Mouse (Mus musculus) embryonic stem cell, embryonic (primary cell): ENCODE measurements around the gene Gm44502.

ENCODE experiments used
- CTCF ChIA-PET, 4 experiments: fragments of 300-600 bp in 2 of 4; fragments of 350-600 bp in 2 of 4; sonication (Branson Sonifier 250); formaldehyde crosslinking; loops; one replicate each; lab custom pipeline; 2022; ENCODE audit warnings: inconsistent platforms in 2 of 4; lab: Charles Lee
- POLR2A ChIA-PET, 4 experiments: fragments of 300-600 bp in 2 of 4; fragments of 350-600 bp in 2 of 4; sonication (Branson Sonifier 250); formaldehyde crosslinking; loops; one replicate each; lab custom pipeline; 2022; ENCODE audit warnings: antibody characterized with exemption in 4 of 4, inconsistent platforms in 1 of 4; lab: Charles Lee

The Gm44502 gene

GRCm38 (mm10) chr15:89390081-89390480 lies 39.4 kb downstream of the Gm44502 start:
- CTCF ChIA-PET: interaction anchor here in 1 of 4 experiments (1.7 kb wide), 1 partner anchor 16 kb away, joined by 3 read pairs; the partner anchor contains the start of gene Sco2

GRCm38 (mm10) chr15:89387127-89387526 lies 42.4 kb downstream of the Gm44502 start:
- CTCF ChIA-PET: interaction anchor here in 3 of 4 experiments (0.5 to 1.4 kb wide), 6 partner anchors 8 to 112 kb away, joined by 3 to 11 read pairs (median 5); partner anchors contain the start of genes Sco2 (in 2 of the 3), Odf3b (in 1 of the 3) and Shank3 (in 1 of the 3)
- POLR2A ChIA-PET: interaction anchor here in 3 of 4 experiments (0.8 to 5.6 kb wide), 15 partner anchors 8 to 678 kb away, joined by 3 to 50 read pairs (median 5); partner anchors contain the start of genes Odf3b (in 3 of the 3), C730034F03Rik (in 2 of the 3), Chkb (in 2 of the 3) and Gm44502 (in 2 of the 3)

More at GRCm38 (mm10) chr15:89390081-89390480, 39.4 kb downstream of the Gm44502 start:
- POLR2A ChIA-PET: interaction anchor here in 3 of 4 experiments (0.6 to 1.2 kb wide), 5 partner anchors 11 to 182 kb away, joined by 3 to 5 read pairs (median 3); partner anchors contain the start of genes Odf3b (in 1 of the 3) and Sco2 (in 1 of the 3)

GRCm38 (mm10) chr15:89384617-89385016 lies 44.9 kb downstream of the Gm44502 start, which contains the start of gene Klhdc7b:
Gene Klhdc7b (plus strand): TSS chr15:89384917.
- POLR2A ChIA-PET: interaction anchor here in 3 of 4 experiments (0.5 to 5.6 kb wide), 10 partner anchors 8 to 45 kb away, joined by 3 to 50 read pairs (median 6); partner anchors contain the start of genes Cpt1b (in 2 of the 3), Sco2 (in 2 of the 3), Tymp (in 2 of the 3) and C730034F03Rik (in 1 of the 3)
- CTCF ChIA-PET: interaction anchor here in 1 of 4 experiments (2.5 kb wide), 1 partner anchor 11 kb away, joined by 9 read pairs; the partner anchor contains the start of gene Sco2

- POLR2A ChIA-PET: interaction anchor here in 3 of 4 experiments (0.6 to 14.1 kb wide), 24 partner anchors 8 to 203 kb away, joined by 3 to 248 read pairs (median 4); partner anchors contain the start of genes Adm2 (in 2 of the 3), Lmf2 (in 2 of the 3), C730034F03Rik (in 1 of the 3) and Chkb (in 1 of the 3)
- CTCF ChIA-PET: interaction anchor here in 3 of 4 experiments (0.5 to 1.4 kb wide), 7 partner anchors 8 to 172 kb away, joined by 3 to 5 read pairs (median 3); partner anchors contain the start of gene Chkb (in 1 of the 3)
These were observed 50.1 kb downstream of the Gm44502 start for GRCm38 (mm10) chr15:89379429-89379828.

- POLR2A ChIA-PET: interaction anchor here in 3 of 4 experiments (0.6 to 14.1 kb wide), 25 partner anchors 8 to 168 kb away, joined by 3 to 248 read pairs (median 4); partner anchors contain the start of genes Adm2 (in 2 of the 3), C730034F03Rik (in 2 of the 3), Chkb (in 2 of the 3) and Cpt1b (in 2 of the 3)
- CTCF ChIA-PET: interaction anchor here in 3 of 4 experiments (0.5 to 1.4 kb wide), 6 partner anchors 8 to 172 kb away, joined by 3 to 5 read pairs (median 4); partner anchors contain the start of gene Chkb (in 1 of the 3)
These were observed 50.6 kb downstream of the Gm44502 start, which contains the start of gene Odf3b for GRCm38 (mm10) chr15:89378831-89379401. Gene Odf3b (minus strand): TSS chr15:89379282.

- POLR2A ChIA-PET: interaction anchor here in 3 of 4 experiments (0.6 to 14.1 kb wide), 27 partner anchors 7 to 167 kb away, joined by 3 to 248 read pairs (median 5); partner anchors contain the start of genes Adm2 (in 2 of the 3), C730034F03Rik (in 2 of the 3), Chkb (in 2 of the 3) and Cpt1b (in 2 of the 3)
- CTCF ChIA-PET: interaction anchor here (0.5 to 1.1 kb wide), 6 partner anchors 10 to 229 kb away, joined by 3 to 4 read pairs (median 3); partner anchors contain the start of genes Chkb (in 1 of the 4) and Mapk11 (in 1 of the 4)
These were observed 51.3 kb downstream of the Gm44502 start for GRCm38 (mm10) chr15:89377938-89378828.

- POLR2A ChIA-PET: interaction anchor here in 2 of 4 experiments (0.7 to 14.1 kb wide), 16 partner anchors 8 to 239 kb away, joined by 3 to 248 read pairs (median 5); partner anchors contain the start of genes C730034F03Rik (in 2 of the 2), Chkb (in 2 of the 2), Gm44502 (in 2 of the 2) and Arsa (in 1 of the 2)
- CTCF ChIA-PET: interaction anchor here in 1 of 4 experiments (0.6 kb wide), 2 partner anchors 14 to 66 kb away, joined by 3 to 4 read pairs; no protein-coding TSS in a partner anchor
These were observed 52.1 kb downstream of the Gm44502 start for GRCm38 (mm10) chr15:89377362-89377761.

GRCm38 (mm10) chr15:89376957-89377356 lies 52.5 kb downstream of the Gm44502 start, which contains the start of gene Tymp:
Gene Tymp (minus strand): TSS chr15:89377039.
- POLR2A ChIA-PET: interaction anchor here in 3 of 4 experiments (0.6 to 14.1 kb wide), 18 partner anchors 8 to 238 kb away, joined by 3 to 248 read pairs (median 5); partner anchors contain the start of genes C730034F03Rik (in 2 of the 3), Chkb (in 2 of the 3), Gm44502 (in 2 of the 3) and Klhdc7b (in 2 of the 3)

GRCm38 (mm10) chr15:89376040-89376439 lies 53.5 kb downstream of the Gm44502 start:
- POLR2A ChIA-PET: interaction anchor here in 2 of 4 experiments (1.0 to 14.1 kb wide), 9 partner anchors 8 to 79 kb away, joined by 3 to 248 read pairs (median 6); partner anchors contain the start of genes Klhdc7b (in 2 of the 2), Lmf2 (in 2 of the 2), Ncaph2 (in 2 of the 2) and C730034F03Rik (in 1 of the 2)
- CTCF ChIA-PET: no interaction called here

More at GRCm38 (mm10) chr15:89376957-89377356, 52.5 kb downstream of the Gm44502 start, which contains the start of gene Tymp:
- CTCF ChIA-PET: interaction anchor here in 1 of 4 experiments (0.6 kb wide), 1 partner anchor 66 kb away, joined by 3 read pairs; no protein-coding TSS in a partner anchor

GRCm38 (mm10) chr15:89374801-89375534 lies 54.5 kb downstream of the Gm44502 start:
- ChIA-PET CTCF (interaction anchor here in 3 of 4 experiments (1.1 to 2.7 kb wide), 4 partner anchors 11 to 101 kb away, joined by 3 to 20 read pairs (median 10); no protein-coding TSS in a partner anchor), POLR2A (interaction anchor here in 3 of 4 experiments (1.0 to 14.1 kb wide), 12 partner anchors 10 to 539 kb away, joined by 3 to 248 read pairs (median 24); partner anchors contain the start of genes Lmf2 (in 2 of the 3), Ncaph2 (in 2 of the 3), Adm2 (in 1 of the 3) and C730034F03Rik (in 1 of the 3))

GRCm38 (mm10) chr15:89374340-89374739 lies 55.2 kb downstream of the Gm44502 start:
- POLR2A ChIA-PET: interaction anchor here (0.6 to 14.1 kb wide), 46 partner anchors 10 to 666 kb away, joined by 3 to 248 read pairs (median 4); partner anchors contain the start of genes Cpt1b (in 3 of the 4), Lmf2 (in 3 of the 4), Ncaph2 (in 3 of the 4) and C730034F03Rik (in 2 of the 4)

GRCm38 (mm10) chr15:89373762-89374248 lies 55.7 kb downstream of the Gm44502 start, which contains the start of gene Sco2:
Gene Sco2 (minus strand): TSS chr15:89373846.
- CTCF ChIA-PET: interaction anchor here (0.5 to 3.1 kb wide), 57 partner anchors 9 to 607 kb away, joined by 3 to 30 read pairs (median 4); partner anchors contain the start of genes C730034F03Rik (in 3 of the 4), Chkb (in 3 of the 4), Cpt1b (in 3 of the 4) and Gm44502 (in 3 of the 4)
- POLR2A ChIA-PET: interaction anchor here (0.6 to 14.1 kb wide), 55 partner anchors 9 to 665 kb away, joined by 3 to 248 read pairs (median 4); partner anchors contain the start of genes Cpt1b (in 3 of the 4), Lmf2 (in 3 of the 4), Ncaph2 (in 3 of the 4) and C730034F03Rik (in 2 of the 4)

More at GRCm38 (mm10) chr15:89374340-89374739, 55.2 kb downstream of the Gm44502 start:
- CTCF ChIA-PET: interaction anchor here (0.6 to 3.1 kb wide), 47 partner anchors 10 to 508 kb away, joined by 3 to 30 read pairs (median 4); partner anchors contain the start of genes C730034F03Rik (in 3 of the 4), Chkb (in 3 of the 4), Gm44502 (in 3 of the 4) and Lmf2 (in 3 of the 4)

GRCm38 (mm10) chr15:89373027-89373761 lies 56.3 kb downstream of the Gm44502 start:
- ChIA-PET CTCF (interaction anchor here (0.5 to 3.1 kb wide), 60 partner anchors 9 to 1517 kb away, joined by 3 to 30 read pairs (median 4); partner anchors contain the start of genes C730034F03Rik (in 3 of the 4), Chkb (in 3 of the 4), Cpt1b (in 3 of the 4) and Gm44502 (in 3 of the 4)), POLR2A (interaction anchor here (0.6 to 14.1 kb wide), 55 partner anchors 8 to 673 kb away, joined by 3 to 248 read pairs (median 4); partner anchors contain the start of genes Cpt1b (in 3 of the 4), Lmf2 (in 3 of the 4), Ncaph2 (in 3 of the 4) and Pim3 (in 3 of the 4))
